11 mouse cellular contexts compared by ENCODE assay signal in the genomic region with DNA sequence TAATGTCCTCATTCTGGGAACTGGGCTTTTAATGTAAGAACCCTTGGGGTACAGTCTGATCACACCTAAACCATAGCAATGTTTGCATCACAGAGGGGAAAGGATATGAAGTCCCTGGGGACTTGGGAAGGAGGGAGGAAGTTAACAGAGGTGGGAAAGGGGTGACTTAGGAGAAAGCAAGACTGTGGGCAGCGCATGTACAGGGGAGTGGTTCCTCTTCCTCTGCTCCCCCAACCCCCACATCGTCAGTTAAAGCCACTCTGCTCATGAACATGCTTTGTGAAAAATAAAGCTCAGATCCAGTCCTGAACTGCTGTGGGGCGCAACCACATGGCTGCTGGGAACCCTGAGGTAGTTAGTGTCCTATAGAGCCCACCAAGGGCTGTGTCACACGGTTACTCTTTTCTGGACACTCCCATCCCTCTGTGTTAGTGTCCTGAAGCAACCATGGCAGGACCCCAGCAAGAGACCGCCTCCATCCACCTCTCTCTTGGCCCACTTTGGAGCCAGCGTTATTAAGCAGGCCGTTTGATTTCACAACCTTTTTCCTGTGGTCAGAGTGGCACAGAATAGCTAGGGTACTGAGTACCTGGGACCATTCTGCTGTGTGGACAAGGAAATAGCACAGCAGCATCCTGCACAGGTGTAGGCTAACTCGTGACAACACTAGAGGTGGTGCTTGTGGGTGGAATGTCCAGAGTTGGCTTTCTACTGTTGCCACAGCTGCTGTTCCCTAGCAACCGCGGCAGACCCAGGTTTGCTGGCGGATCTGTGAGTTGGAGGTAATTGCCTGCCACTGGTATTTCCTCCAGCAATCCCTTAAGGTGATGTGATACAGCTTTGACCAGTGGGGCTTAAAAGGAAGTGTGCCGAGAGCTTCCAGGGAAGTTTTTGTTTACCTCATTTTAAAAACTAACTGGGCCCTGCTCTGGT. TPM values are rescaled to one million over a fixed set of nuclear protein-coding genes. Genes with fewer than 3 reads are reported as not detected.
A peak's percentile ranks its signal among the peaks of the same experiment; 100 is the strongest.
DNase-seq lines count a peak whose midpoint lies in the region; ATAC-seq lines count a peak whose summit lies in the region.
"Had no signal": no experiment of that assay in that cellular context is flagged by ENCODE, and none has a peak within 500 bp of the region (broad histone marks: within the 10 kb centered on the region; RNA-seq: fewer than 3 reads in every experiment).

No protein-coding gene starts in this region.

- no peak for DNase-seq in frontal cortex, postnatal 14 days (ENCODE audit: low spot score in 2 of 2)
- peak; percentile 21 for DNase-seq in naive thymus-derived CD4-positive, alpha-beta T cell, adult 2 months (ENCODE audit: low read depth)
- no peak for DNase-seq in thymus, postnatal 4 days
- DNase-seq in adrenal gland, adult 2 months = no peak
- no peak for DNase-seq in cerebellum, postnatal 10 days
- DNase-seq: cerebellum, adult 18-20 months; layer of hippocampus, postnatal 36 days had no signal

- no peaks in the 10 kb centered on the region for H3K9me3 ChIP-seq in hindbrain, embryonic 13.5 days
- H3K9me3 ChIP-seq in limb, embryonic 13.5 days = no peaks in the 10 kb centered on the region

- ATAC-seq in frontal cortex, adult (ENCODE audit: low TSS enrichment) = peak; percentile 13; the same call in 1 of the 2 replicates
- peak; percentile 44; the same call in 1 of the 2 replicates for ATAC-seq in hindbrain, embryonic 13.5 days (ENCODE audit: low FRiP score)
- ATAC-seq in limb, embryonic 13.5 days (ENCODE audit: low FRiP score, low read depth) = peak; percentile 61; the same call in 1 of the 2 replicates

- H3K27ac ChIP-seq in hindbrain, embryonic 13.5 days = peak overlapping the region; percentile 66
- no peak overlapping the region for H3K27ac ChIP-seq in limb, embryonic 13.5 days

- 0 out of 2 replicates have a peak, but pooled peaks cover 3% of the 10 kb centered on the region for H3K27me3 ChIP-seq in hindbrain, embryonic 13.5 days
- no peaks in the 10 kb centered on the region for H3K27me3 ChIP-seq in limb, embryonic 13.5 days
- H3K27me3 ChIP-seq: CH12.LX had no signal

- H3K9ac ChIP-seq in hindbrain, embryonic 13.5 days = no peak overlapping the region
- no peak overlapping the region for H3K9ac ChIP-seq in limb, embryonic 13.5 days

- no peak overlapping the region for H3K4me2 ChIP-seq in hindbrain, embryonic 13.5 days
- no peak overlapping the region for H3K4me2 ChIP-seq in limb, embryonic 13.5 days (replicated peaks)

- H3K36me3 ChIP-seq in hindbrain, embryonic 13.5 days = no peaks in the 10 kb centered on the region
- no peaks in the 10 kb centered on the region for H3K36me3 ChIP-seq in limb, embryonic 13.5 days

- no peak overlapping the region for H3K4me3 ChIP-seq in hindbrain, embryonic 13.5 days
- H3K4me3 ChIP-seq in limb, embryonic 13.5 days = no peak overlapping the region

- peaks cover 20% of the 10 kb centered on the region for H3K4me1 ChIP-seq in hindbrain, embryonic 13.5 days (replicated peaks)
- peaks cover 15% of the 10 kb centered on the region for H3K4me1 ChIP-seq in limb, embryonic 13.5 days

- 69% methylated on average over 12 of the region's 12 CpGs for WGBS in hindbrain, embryonic 13.5 days
- 43% methylated on average over 12 of the region's 12 CpGs for WGBS in limb, embryonic 13.5 days

RNA-seq across cellular contexts. Expression of a gene that starts 50.3 kb away (rescaled TPM):
- 16.0 and 16.1 TPM in 2 replicates for polyA plus RNA-seq in hindbrain, embryonic 13.5 days (2015; fragmentation: Nextera tagmentation; extraction: Ambion mirVana)
- 2.3 and 2.4 TPM in 2 replicates for polyA plus RNA-seq in limb, embryonic 13.5 days (2015; fragmentation: Nextera tagmentation; extraction: Ambion mirVana)
- 100 to 1,000 TPM in 1 of 2 experiments, 10 to 100 TPM in 1; 70.1 to 200 TPM for total RNA-seq in adrenal gland, adult 2 months (2021)
- polyA plus RNA-seq in adrenal gland, adult 2 months (2012; rRNA removed) = 6.8 and 12.3 TPM in 2 replicates
